Mouse (Mus musculus) layer of hippocampus, adult 2 months (tissue): Measurements from ENCODE around the gene Clstn1. TPM values are rescaled to one million over a fixed set of nuclear protein-coding genes. Genes with fewer than 3 reads are reported as not detected.
A peak's percentile ranks its signal among the peaks of the same experiment; 100 is the strongest.

Source experiments
- DNase-seq, 2 experiments: peaks; one replicate each; pipeline ENCODE4 v3.0.0; 2022; ENCODE audit warnings: low spot score in 2 of 2
- H3K27ac ChIP-seq: fragments of 200-600 bp; 2 replicates; pipeline ENCODE4 v1.8.1; 2022
- H3K4me3 ChIP-seq: fragments of 200-600 bp; 2 replicates; pipeline ENCODE4 v1.8.1; 2022; ENCODE audit warnings: mild to moderate bottlenecking
- CTCF ChIP-seq: fragments of 200-600 bp; conservative IDR thresholded peaks from 2 replicates; pipeline ENCODE4 v1.8.1; 2022; ENCODE audit warnings: antibody characterized with exemption, mild to moderate bottlenecking, moderate library complexity
- total RNA-seq, 2 experiments: library from RNA; stranded (reverse); gene quantifications; 2 replicates each; pipeline ENCODE4 v1.2.3; 2021

Gene Clstn1
- total RNA-seq, 2 experiments from 2014 or later = 748 to 817 TPM

DNA sequence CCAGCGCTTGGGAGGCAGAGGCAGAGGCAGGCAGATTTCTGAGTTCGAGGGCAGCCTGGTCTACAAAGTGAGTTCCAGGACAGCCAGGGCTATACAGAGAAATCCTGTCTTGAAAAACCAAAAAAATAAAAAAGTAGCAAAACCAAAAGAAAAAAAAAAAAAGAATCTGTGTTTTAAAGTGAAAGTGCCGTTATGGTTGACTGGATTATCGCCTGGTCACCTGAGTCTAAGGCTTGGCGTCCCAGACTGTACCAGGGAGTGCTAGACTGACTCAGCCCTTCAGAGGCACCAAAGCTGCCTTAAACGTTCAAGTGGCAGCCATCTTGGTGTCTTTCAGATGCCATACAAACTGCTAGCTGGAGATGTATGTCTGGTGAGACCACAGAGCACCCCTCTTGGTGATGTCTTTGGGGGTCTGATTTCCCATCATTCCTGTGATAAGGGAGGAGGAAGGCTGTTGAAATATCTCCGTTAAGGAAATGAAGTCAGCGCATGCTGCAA lies 49.7 kb downstream of the Clstn1 start:
- DNase-seq = no peak
- no peak overlapping the region for H3K27ac ChIP-seq
- no peak overlapping the region for H3K4me3 ChIP-seq
- TF ChIP-seq CTCF = no peak

DNA sequence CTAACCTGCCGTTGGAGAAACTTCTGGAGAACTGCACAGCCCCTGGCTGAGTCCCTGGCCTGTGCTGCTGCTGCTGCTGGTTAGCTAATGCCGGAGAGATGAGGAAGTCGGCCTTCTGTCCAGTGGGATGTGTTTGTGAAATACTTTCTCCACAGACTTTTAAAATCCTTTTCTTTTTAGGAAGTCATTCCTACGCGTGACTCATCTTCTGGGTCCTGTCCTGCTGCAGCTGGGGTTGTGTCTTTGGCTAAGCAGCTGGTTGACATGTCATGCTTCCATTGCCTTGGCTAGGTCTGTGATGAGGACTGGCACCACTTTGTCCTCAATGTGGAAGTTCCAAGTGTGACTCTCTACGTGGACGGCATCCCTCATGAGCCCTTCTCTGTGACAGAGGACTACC lies 51.7 kb downstream of the Clstn1 start:
- no peak for DNase-seq
- H3K27ac ChIP-seq = peak overlapping the region; percentile 9; the same call in 1 of the 2 replicates
- no peak for TF ChIP-seq CTCF
- H3K4me3 ChIP-seq = no peak overlapping the region

DNA sequence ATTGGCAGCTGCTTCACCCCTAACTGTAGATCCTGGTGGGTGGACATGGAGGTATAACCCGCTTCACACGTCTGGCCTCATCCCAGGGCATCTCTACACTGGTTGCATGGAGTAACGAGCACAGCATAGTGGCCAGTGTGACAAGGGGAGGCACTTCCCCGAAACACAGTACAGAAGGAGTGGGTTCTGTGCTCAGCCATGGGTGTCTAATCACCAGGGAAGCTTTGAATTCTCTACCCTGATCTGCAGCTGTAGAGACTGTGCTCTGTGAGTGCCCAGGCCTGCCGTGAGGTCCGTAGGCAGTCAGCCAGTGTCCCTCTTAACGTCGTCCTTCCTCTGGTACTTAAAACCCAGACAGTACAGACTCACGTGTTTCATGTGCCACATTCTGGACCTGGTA lies 54.6 kb downstream of the Clstn1 start:
- no peak for DNase-seq
- Histone ChIP-seq H3K4me3 (no peak overlapping the region), H3K27ac (no peak overlapping the region)
- no peak for TF ChIP-seq CTCF

DNA sequence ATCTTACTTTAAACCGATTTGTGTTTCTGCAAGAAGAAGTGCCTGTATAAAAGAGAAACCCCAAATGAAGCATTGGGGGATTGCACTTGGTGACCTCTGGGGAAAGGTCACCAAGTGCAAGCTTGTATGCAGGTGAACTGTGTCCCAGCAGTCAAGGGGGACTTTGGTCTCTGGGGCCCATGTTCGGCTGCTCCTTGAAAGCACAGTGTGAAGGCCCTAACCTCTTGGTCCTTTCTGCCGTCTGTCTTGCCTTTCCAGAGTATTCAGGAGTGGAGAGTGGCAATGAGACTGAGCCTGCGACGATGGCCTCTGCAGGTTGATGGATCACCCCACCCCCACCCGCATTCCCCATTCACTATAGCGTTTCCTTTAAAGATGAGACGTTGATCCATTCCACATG lies 55.1 kb downstream of the Clstn1 start:
- Histone ChIP-seq H3K4me3 (no peak overlapping the region), H3K27ac (no peak overlapping the region)
- no peak for DNase-seq
- TF ChIP-seq CTCF = no peak

DNA sequence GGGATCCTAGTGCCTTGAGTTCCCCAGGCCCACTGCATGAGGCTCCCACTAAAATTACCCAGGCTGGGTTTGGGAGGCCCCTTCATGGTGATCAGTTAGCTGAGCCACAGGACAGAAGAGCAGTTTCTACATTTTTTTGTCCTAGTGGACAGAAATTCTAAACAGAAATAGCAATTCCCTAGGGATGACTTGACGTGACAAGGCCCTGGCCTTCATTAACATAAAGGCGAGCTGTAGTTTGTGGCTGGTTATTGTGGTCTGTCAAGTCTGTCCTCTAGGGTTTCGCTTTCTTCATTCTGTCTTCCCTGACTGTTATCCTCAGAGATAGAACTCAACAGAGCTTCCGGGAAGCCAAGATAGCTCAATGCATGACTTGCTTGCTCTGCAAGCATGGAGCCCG lies 55.7 kb downstream of the Clstn1 start:
- Histone ChIP-seq H3K27ac (no peak overlapping the region), H3K4me3 (no peak overlapping the region)
- no peak for TF ChIP-seq CTCF
- DNase-seq = no peak

DNA sequence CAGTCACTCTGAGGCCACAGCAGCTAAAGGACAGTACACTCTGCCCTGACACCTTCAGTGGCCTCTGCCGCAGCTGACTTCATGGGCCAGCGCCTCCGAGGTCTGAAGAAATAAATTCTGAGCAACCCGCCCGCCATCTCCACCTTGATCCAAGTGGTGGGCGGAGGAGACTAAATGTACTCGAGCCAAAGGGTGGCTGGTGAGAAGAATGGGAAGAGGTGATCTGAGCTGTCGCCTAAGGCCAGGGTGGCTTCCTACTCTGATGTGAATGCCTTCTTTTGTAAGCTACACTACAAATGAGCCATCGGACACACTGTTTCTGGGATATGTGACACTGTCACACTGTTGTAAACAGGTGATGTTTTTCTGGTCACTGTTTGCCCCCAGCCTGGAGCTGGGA lies 59.5 kb downstream of the Clstn1 start:
- no peak overlapping the region for H3K27ac ChIP-seq
- no peak overlapping the region for H3K4me3 ChIP-seq
- DNase-seq = no peak
- no peak for TF ChIP-seq CTCF

DNA sequence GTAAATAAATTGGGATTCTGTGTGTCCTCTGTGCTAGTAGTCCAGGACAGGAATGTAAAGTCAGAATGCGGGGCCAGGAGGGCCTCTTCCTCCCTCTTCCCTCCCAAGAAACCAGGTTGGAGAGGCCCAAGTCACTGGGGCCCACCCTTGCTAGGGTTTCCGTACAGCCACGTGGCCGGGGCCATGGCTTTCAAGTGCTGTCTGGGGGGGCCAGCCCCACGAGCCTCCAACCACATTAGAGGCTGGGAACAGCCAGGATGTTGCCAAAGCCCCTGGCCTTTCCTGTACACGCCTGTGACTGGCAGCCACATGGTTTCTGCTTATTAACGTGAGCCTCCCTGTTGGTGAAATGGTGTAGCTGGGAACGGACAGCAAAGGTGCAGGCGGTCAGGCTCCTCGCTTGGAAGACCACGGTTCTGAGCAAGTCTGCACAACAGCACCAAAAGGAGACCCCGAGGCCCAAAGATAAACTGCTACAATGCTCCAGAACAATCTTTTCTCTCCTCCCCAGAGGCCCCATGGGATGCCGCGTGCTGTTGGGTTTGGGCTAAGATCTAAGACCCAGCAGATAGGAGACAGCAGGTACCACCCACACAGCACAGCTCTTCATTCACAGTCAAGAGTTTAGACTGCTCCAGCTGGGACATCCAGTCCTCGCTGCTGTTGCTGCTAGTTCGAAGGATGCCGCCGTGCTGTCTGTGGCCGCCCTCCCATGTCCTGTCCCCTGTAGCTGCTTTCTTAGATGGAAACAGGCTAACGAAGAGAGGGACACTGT lies 62.0 kb downstream of the Clstn1 start:
- no peak for TF ChIP-seq CTCF
- Histone ChIP-seq H3K27ac (peak overlapping the region; percentile 85), H3K4me3 (no peak overlapping the region)
- DNase-seq = peak; percentile 61 to 78

DNA sequence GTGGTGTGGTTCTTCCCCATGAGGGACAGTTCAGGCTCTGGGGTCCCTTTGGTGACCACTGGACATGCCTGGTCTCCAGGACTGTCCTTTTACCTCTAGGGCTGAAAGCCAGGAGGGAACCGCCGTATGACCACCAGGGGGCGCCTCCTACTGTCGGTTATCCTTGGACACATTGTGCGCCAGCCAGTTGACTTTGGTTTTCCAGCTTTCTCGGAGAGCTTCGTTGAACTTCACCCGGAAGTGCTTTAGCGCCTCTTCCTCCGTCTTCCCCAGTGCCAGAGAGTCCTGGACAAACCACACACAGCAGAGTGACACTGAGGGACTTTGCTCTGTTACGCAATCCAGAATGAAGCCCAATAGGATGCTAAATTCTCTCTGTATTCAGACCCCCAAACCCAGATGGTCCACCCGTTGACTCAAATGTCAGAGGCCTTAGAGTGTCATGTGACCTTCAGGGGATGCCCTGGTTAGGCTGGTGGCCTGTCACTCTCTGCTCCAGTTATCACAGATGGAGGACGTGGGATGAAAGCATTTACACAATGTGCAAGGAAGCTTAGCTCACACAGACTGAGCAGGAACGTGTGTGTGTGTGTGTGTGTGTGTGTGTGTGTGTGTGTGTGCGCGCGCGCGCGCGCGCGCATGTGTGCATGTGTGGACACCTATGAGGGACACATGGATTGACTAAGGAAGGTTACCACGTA lies 64.4 kb downstream of the Clstn1 start:
- H3K4me3 ChIP-seq = no peak overlapping the region
- peak overlapping the region; percentile 85 for H3K27ac ChIP-seq
- peak; percentile 97 for TF ChIP-seq CTCF
- peak; percentile 53 to 75 for DNase-seq

DNA sequence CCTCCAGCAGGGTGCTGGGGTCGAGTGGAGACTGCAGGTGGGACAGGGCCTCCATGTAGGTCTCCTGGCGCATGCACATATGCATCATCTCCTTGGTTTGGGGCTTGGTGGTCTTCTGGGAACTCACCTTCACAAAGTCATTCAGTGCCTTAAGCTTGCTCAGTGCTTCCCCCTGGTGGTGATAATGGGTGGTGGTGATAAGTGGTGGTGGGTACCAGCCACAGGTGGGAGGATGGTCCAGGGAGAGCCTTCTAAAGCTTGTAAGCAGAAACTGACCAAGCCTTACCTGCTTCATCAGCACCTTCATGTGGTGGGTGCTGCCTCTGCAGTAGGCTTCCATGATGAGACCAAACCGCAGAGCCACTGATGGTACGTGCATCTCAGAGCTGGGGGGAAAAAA lies 68.0 kb downstream of the Clstn1 start:
- Histone ChIP-seq H3K4me3 (no peak overlapping the region), H3K27ac (no peak overlapping the region)
- peak in 1 of 2 experiments; percentile 51 for DNase-seq
- peak; percentile 90 for TF ChIP-seq CTCF

DNA sequence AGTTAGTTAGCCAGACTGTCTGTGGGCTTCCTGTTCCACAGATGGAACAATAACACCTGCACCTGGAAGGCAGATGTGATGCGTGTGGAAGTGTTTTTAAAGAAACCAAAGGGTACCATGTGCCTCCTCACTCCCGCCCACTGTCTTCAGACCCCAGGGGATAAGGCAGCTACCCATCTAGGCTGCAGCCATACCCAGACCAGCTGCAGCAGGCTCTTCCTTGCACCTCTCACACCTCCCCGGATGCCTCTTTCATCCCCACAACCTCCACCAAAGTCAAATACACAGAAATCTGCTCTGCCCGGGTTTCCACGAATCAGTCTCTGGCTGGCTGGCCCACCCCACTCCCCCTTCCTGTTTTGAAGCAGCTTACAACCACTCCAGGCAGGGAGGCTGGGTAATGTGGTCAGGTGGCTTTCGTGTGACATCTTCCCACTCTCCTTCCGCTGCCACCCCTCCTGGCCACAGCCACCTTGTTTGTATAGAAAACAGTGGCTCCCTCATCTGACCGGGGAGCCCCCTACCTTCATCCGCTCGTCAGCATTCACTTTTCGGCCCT lies 71.7 kb downstream of the Clstn1 start:
- DNase-seq = no peak
- H3K27ac ChIP-seq = no peak overlapping the region
- TF ChIP-seq CTCF = no peak
- no peak overlapping the region for H3K4me3 ChIP-seq

DNA sequence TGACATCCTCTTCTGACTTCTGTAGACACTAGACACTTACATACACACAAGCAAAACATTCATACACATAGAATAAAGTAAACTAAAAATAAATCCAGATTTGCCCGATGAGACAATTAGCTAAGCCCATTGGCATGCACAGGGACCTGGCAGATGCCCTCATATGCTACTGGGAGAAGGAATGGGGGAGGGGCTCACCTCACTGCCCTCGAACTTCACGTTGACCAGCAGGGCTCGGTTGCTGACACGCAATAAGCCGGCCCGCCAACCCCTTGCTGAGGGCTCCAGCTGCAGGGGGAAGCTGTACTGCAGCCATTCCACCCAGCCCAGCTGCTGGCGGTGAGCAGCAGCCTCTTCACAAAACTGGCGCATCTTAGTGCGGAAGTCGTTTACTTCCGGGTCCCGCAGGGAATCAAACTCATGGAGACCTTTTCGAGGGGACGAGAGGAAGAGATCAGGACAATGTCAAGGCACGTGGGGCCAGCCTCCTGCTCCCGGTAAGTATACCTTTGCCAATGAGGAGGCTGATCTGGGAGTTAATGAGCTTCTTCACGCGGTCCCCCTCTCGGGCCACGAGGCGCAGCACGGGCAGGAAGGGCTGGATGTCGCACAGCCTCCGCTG lies 73.3 kb downstream of the Clstn1 start:
- DNase-seq = no peak
- no peak for TF ChIP-seq CTCF
- Histone ChIP-seq H3K27ac (no peak overlapping the region), H3K4me3 (no peak overlapping the region)

DNA sequence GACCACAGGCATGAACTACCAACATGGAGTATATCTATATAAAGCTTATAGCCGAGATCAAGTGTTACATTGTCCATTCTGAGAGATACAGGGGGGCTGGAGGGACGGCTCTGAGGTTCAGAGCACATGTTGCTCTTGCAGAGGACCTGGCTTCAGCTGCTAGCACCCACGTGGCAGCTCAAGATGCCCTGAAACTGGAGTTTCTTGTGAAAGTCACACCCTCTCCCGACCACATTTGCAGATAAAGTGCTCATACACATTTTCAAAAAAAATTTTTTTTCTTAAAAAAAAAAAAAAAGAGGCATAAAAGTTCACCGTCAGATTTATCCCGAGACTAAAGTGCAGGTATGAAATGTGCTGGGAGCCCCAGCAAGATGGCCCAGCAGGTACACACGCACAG lies 74.3 kb downstream of the Clstn1 start:
- H3K4me3 ChIP-seq = no peak overlapping the region
- no peak for DNase-seq
- TF ChIP-seq CTCF = no peak
- no peak overlapping the region for H3K27ac ChIP-seq

DNA sequence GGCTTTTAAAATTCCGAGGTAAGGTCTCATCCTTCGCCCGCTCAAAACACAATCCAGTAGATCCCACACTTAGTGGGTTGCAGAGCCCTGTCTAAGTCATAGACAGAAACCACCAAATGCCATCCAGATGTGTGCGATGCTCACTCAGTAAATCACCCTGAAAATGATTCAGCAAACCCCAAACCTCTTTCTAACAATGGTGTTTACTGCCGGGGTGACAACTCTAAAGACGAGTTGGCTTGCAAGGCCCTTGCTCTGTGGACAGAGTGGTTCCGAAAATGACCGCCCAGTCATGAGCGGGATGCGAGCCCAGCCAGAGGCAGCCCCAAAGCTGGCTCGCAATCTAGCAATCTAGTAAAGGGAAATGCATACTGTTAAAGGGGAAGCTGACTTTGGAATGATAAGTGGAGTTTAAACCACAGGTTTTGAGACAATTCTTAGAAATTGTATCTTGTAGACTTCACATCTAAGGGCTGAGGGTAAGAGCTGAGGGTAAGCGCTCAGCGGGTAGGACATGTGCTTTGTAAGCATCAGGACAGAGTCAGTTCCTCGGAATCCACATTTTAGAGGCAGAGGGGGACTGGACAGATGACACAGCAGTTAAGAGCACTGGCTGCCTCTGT lies 75.8 kb downstream of the Clstn1 start:
- H3K4me3 ChIP-seq = no peak overlapping the region
- DNase-seq = no peak
- no peak for TF ChIP-seq CTCF
- H3K27ac ChIP-seq = no peak overlapping the region
